8 mouse cellular contexts compared by ENCODE assay signal in the genomic region with DNA sequence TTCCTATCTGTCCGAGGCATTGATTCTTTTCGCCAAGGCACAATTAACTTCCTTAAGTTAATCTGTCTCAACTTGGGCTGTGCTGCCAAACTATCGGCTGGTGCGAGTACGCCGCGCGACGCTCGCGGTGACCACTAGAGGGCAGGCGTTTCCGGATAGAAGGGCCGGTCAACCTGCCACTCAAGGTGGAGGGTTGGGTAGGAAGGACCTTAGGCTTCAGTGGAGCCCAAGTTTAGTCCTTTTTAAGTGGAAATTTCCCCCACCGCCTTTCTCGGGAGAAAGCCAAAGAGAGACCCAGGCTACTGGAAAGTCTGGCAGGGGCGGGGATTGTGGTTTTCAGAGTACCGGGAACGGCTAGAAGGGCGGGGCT. TPM values are rescaled to one million over a fixed set of nuclear protein-coding genes. Genes with fewer than 3 reads are reported as not detected.
DNase-seq lines count a peak whose midpoint lies in the region; ATAC-seq lines count a peak whose summit lies in the region.

No protein-coding gene starts in this region.

- DNase-seq in adrenal gland, adult (ENCODE audit: inconsistent age in 2 of 2, low spot score in 1 of 2) = peak; percentile 87 to 96
- peak; percentile 89 for DNase-seq in gastrocnemius, postnatal 10 days
- DNase-seq in hindlimb bud, embryonic 11.5 days (ENCODE audit: extremely low spot score, low read depth, low spot score) = peak; percentile 66
- DNase-seq in left cerebral cortex, postnatal 36 days (ENCODE audit: low spot score in 2 of 2) = peak; percentile 79 to 83
- peak; percentile 84 for DNase-seq in mesoderm, embryonic 11.5 days (ENCODE audit: low read depth, low spot score)
- DNase-seq in right cerebral cortex, postnatal 14 days = peak; percentile 82
- DNase-seq in urinary bladder, postnatal 25 days (ENCODE audit: low spot score) = peak; percentile 92

- peak; percentile 82 for ATAC-seq in common myeloid progenitor, adult 5-6 weeks (replicated peaks; ENCODE audit: low read depth, poor library complexity, severe bottlenecking)

- intact Hi-C loops in left cerebral cortex, postnatal 36 days (cut with DNase I) = no loop called here

RNA-seq across cellular contexts. Expression of a gene that starts 0.7 kb away (rescaled TPM):
- 0.29 TPM in 1 of 2 replicates, not detected in the other for total RNA-seq in common myeloid progenitor, adult 5-6 weeks (2017)
- total RNA-seq in gastrocnemius, postnatal 10 days (2021) = under 1 TPM; 0.16 to 0.63 TPM
- total RNA-seq in left cerebral cortex, postnatal 36 days (2021) = 1 to 10 TPM in 1 of 2 experiments, under 1 TPM in 1; 0.44 to 1.1 TPM

RNA-seq across cellular contexts. Expression of a gene that starts 1.3 kb away (rescaled TPM):
- 81.9 and 104 TPM in 2 replicates for total RNA-seq in common myeloid progenitor, adult 5-6 weeks (2017)
- 10 to 100 TPM; 55.2 to 57.3 TPM for total RNA-seq in gastrocnemius, postnatal 10 days (2021)
- total RNA-seq in left cerebral cortex, postnatal 36 days (2021) = 10 to 100 TPM; 90.6 to 93.8 TPM

RNA-seq across cellular contexts. Expression of a gene that starts 13.2 kb away (rescaled TPM):
- 0.09 TPM in 1 of 2 replicates, not detected in the other for total RNA-seq in common myeloid progenitor, adult 5-6 weeks (2017)
- total RNA-seq in gastrocnemius, postnatal 10 days (2021) = 10 to 100 TPM; 46.2 to 61.5 TPM
- total RNA-seq in left cerebral cortex, postnatal 36 days (2021) = 10 to 100 TPM; 21.0 to 21.3 TPM

RNA-seq across cellular contexts. Expression of a gene that starts 17.6 kb away (rescaled TPM):
- 142 and 159 TPM in 2 replicates for total RNA-seq in common myeloid progenitor, adult 5-6 weeks (2017)
- 10 to 100 TPM; 78.1 to 93.1 TPM for total RNA-seq in gastrocnemius, postnatal 10 days (2021)
- 10 to 100 TPM; 59.7 to 64.9 TPM for total RNA-seq in left cerebral cortex, postnatal 36 days (2021)

RNA-seq across cellular contexts. Expression of a gene that starts 17.9 kb away (rescaled TPM):
- 0.49 and 7.1 TPM in 2 replicates for total RNA-seq in common myeloid progenitor, adult 5-6 weeks (2017)
- total RNA-seq in gastrocnemius, postnatal 10 days (2021) = under 1 TPM; 0.70 to 0.86 TPM
- 10 to 100 TPM; 74.4 to 88.7 TPM for total RNA-seq in left cerebral cortex, postnatal 36 days (2021)

Comparison
In these comparisons a context has a peak if more than half of its experiments do, and no peak if none do; other contexts are left out.
1. Peak in every context shown above with its lines: DNase-seq and ATAC-seq.
2. RNA of a gene that starts 13.2 kb away (total RNA-seq): 46.2 to 61.5 TPM in gastrocnemius, postnatal 10 days and 21.0 to 21.3 TPM in left cerebral cortex, postnatal 36 days; 0.09 TPM in common myeloid progenitor, adult 5-6 weeks; every median in the first group is over 10 times any median in the second.